Mouse (Mus musculus): ENCODE measurements at regions not wholly inside any gene's neighbourhood (a gene's known extent, or its start where the extent isn't known, plus 50 kb on each side); places are given as distances from the start of the nearest gene placed in this dataset.

DNA sequence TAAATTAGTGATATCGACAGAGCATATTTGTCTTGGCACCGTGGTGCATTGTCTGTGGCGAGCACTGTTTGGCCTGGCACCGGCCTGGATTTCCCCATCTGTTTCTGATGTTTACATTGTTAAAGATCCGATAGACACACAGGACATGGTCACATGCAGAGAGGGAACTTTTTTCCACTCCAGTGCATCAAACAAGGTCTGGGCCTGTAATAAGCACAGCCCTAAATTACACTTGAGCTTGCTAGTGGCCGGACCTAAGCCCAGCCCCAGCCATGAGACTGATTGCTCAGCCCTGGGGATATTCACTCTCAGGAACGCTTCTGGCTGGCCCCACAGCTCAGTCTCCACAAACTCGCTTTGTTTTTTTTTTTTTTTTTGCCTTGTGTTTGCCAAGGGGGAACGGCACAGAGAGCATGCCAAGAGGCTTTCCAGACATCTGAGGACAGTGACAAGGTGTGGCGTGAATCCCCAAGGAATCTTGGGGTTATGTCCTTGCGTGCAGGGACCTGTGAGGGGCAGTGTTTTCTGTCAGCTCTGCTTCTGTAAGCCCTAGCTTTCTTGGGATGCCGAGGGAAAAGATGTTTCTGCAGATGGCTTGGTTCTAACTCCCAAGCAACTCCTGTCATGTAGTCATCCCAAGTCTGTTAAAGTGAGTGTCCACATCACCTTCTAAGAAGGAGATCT is 147.3 kb downstream of the Slc4a3 start:
- TF ChIP-seq FLI1 (IDR thresholded peaks at IDR 0.05; ENCODE audit: low read length) (no peak), GATA1 (IDR thresholded peaks at IDR 0.05; ENCODE audit: borderline replicate concordance, low read length) (no peak)
